9 mouse cellular contexts compared by ENCODE assay signal in genomic region chr7:49132851-49133351, GRCm38 (mm10).
A peak's percentile ranks its signal among the peaks of the same experiment; 100 is the strongest.
DNase-seq lines count a peak whose midpoint lies in the region; ATAC-seq and TF ChIP-seq lines count a peak whose summit lies in the region.
"Had no signal": no experiment of that assay in that cellular context is flagged by ENCODE, and none has a peak within 500 bp of the region (broad histone marks: within the 10 kb centered on the region; RNA-seq: fewer than 3 reads in every experiment).

No protein-coding gene starts in this region.

- no peaks in the 10 kb centered on the region for H3K9me3 ChIP-seq in forebrain, postnatal 0 days (ENCODE audit: low read length)
- H3K9me3 ChIP-seq in lung, embryonic 15.5 days = no peaks in the 10 kb centered on the region

- H3K36me3 ChIP-seq in forebrain, postnatal 0 days (ENCODE audit: insufficient read depth) = no peaks in the 10 kb centered on the region
- no peaks in the 10 kb centered on the region for H3K36me3 ChIP-seq in lung, embryonic 15.5 days

- H3K27ac ChIP-seq in cerebellum, adult 2 months (ENCODE audit: insufficient read depth, low read length) = no peak overlapping the region
- H3K27ac ChIP-seq in forebrain, postnatal 0 days (ENCODE audit: low read depth, low read length) = no peak overlapping the region
- H3K27ac ChIP-seq in lung, embryonic 15.5 days = peak overlapping the region; percentile 85

- peak; percentile 99 for TF ChIP-seq CTCF in cerebellum, adult 2 months (IDR thresholded peaks at IDR 0.05; ENCODE audit: borderline replicate concordance, insufficient read depth, low read depth, low read length)
- peak; percentile 99 for TF ChIP-seq CTCF in forebrain, postnatal 0 days (IDR thresholded peaks at IDR 0.05; ENCODE audit: low read depth)

- WGBS in cerebellum, adult 2 months = 19% methylated on average over 10 of the region's 10 CpGs
- WGBS in forebrain, postnatal 0 days = 11% methylated on average over 10 of the region's 10 CpGs
- 18% methylated on average over 10 of the region's 10 CpGs for WGBS in lung, embryonic 15.5 days

- peak; percentile 86 for ATAC-seq in forebrain, postnatal 0 days
- peak; percentile 76 for ATAC-seq in lung, embryonic 15.5 days (ENCODE audit: borderline replicate concordance, extremely low read depth, low FRiP score, low TSS enrichment)

- no peak overlapping the region for H3K4me2 ChIP-seq in forebrain, postnatal 0 days (ENCODE audit: low read depth)
- H3K4me2 ChIP-seq in lung, embryonic 15.5 days = peak overlapping the region; percentile 38

- DNase-seq in MN1 (ENCODE audit: low spot score) = peak; percentile 6
- DNase-seq in cerebellum, adult 2 months = peak; percentile 81 to 87
- peak; percentile 94 for DNase-seq in forebrain, postnatal 0 days
- peak; percentile 88 for DNase-seq in heart, postnatal 4 days
- peak; percentile 88 to 95 for DNase-seq in layer of hippocampus, adult 18-20 months (ENCODE audit: low spot score in 2 of 2)
- peak; percentile 86 for DNase-seq in ovary, postnatal 14 days (ENCODE audit: low spot score)
- peak; percentile 67 for DNase-seq in thymus, postnatal 14 days

- no peak overlapping the region for H3K9ac ChIP-seq in forebrain, postnatal 0 days
- H3K9ac ChIP-seq in lung, embryonic 15.5 days = no peak overlapping the region

- TF ChIP-seq POLR2A in cerebellum, adult 2 months (IDR thresholded peaks at IDR 0.05; ENCODE audit: borderline replicate concordance, insufficient read depth, low read length) = no peak

- H3K4me3 ChIP-seq in cerebellum, adult 2 months (replicated peaks; ENCODE audit: insufficient read depth, low read depth, low read length) = peak overlapping the region; percentile 2
- no peak overlapping the region for H3K4me3 ChIP-seq in forebrain, postnatal 0 days (ENCODE audit: low read depth, low read length)
- H3K4me3 ChIP-seq in lung, embryonic 15.5 days = no peak overlapping the region
- H3K4me3 ChIP-seq: myocyte had no signal

- H3K4me1 ChIP-seq in cerebellum, adult 2 months (ENCODE audit: control insufficient read depth, insufficient read depth, low read length) = peaks cover 7% of the 10 kb centered on the region; the same call in 1 of the 2 replicates
- H3K4me1 ChIP-seq in forebrain, postnatal 0 days (ENCODE audit: insufficient read depth) = no peaks in the 10 kb centered on the region
- H3K4me1 ChIP-seq in lung, embryonic 15.5 days = peaks cover 14% of the 10 kb centered on the region

- H3K27me3 ChIP-seq in cerebellum, adult 2 months (ENCODE audit: control insufficient read depth, insufficient read depth, low read length) = no peaks in the 10 kb centered on the region
- H3K27me3 ChIP-seq in forebrain, postnatal 0 days (ENCODE audit: insufficient read depth, low read length) = no peaks in the 10 kb centered on the region
- H3K27me3 ChIP-seq in lung, embryonic 15.5 days = no peaks in the 10 kb centered on the region

Comparison
In these comparisons a context has a peak if more than half of its experiments do, and no peak if none do; other contexts are left out.
1. DNase-seq: peak in every context shown above with its lines; median percentile 94 in forebrain, postnatal 0 days; 92 in layer of hippocampus, adult 18-20 months; 88 in heart, postnatal 4 days; 86 in ovary, postnatal 14 days; 84 in cerebellum, adult 2 months; 67 in thymus, postnatal 14 days; 6 in MN1.